Comparison of ENCODE assay signal across 29 mouse cellular contexts in genomic region chr2:170446843-170447383, GRCm38 (mm10). TPM values are rescaled to one million over a fixed set of nuclear protein-coding genes. Genes with fewer than 3 reads are reported as not detected.
DNase-seq lines count a peak whose midpoint lies in the region; ATAC-seq lines count a peak whose summit lies in the region.
"Had no signal": no experiment of that assay in that cellular context is flagged by ENCODE, and none has a peak within 500 bp of the region (broad histone marks: within the 10 kb centered on the region; RNA-seq: fewer than 3 reads in every experiment).

No protein-coding gene starts in this region.

- no peak overlapping the region for H3K4me3 ChIP-seq in limb, embryonic 12.5 days (replicated peaks)
- H3K4me3 ChIP-seq in limb, embryonic 10.5 days, result no peak overlapping the region
- no peak overlapping the region for H3K4me3 ChIP-seq in neural tube, embryonic 15.5 days (replicated peaks)
- H3K4me3 ChIP-seq in heart, embryonic 10.5 days, result no peak overlapping the region
- H3K4me3 ChIP-seq: heart, embryonic 15.5 days; limb, embryonic 15.5 days; lung, embryonic 15.5 days; neural tube, embryonic 12.5 days had no signal

- no peak for ATAC-seq in limb, embryonic 12.5 days (ENCODE audit: insufficient number of reproducible peaks, insufficient read depth, low FRiP score, low TSS enrichment, low read depth)
- ATAC-seq in neural tube, embryonic 15.5 days (ENCODE audit: low FRiP score), result no peak
- ATAC-seq: activated CD4-positive, CD25-positive, alpha-beta regulatory T cell, adult 4 months; inflammation-experienced regulatory T-cells, adult 6 months had no signal

- DNase-seq in adrenal gland, adult 2 months, result peak; percentile 30
- DNase-seq in adrenal gland, adult 8-10 months, result no peak
- DNase-seq in limb, embryonic 10.5 days (ENCODE audit: low spot score), result no peak
- peak; percentile 73 for DNase-seq in Muller cell, postnatal 12 days (ENCODE audit: inconsistent ontology term)
- no peak for DNase-seq in heart, embryonic 10.5 days (ENCODE audit: low spot score)
- no peak for DNase-seq in gastrocnemius, postnatal 25 days
- DNase-seq: cerebellum, adult 9-10 months; forebrain, postnatal 0 days; heart, postnatal 4 days; kidney, adult 8-10 months; lung, postnatal 4 days; midbrain, embryonic 14.5 days; thymus, postnatal 14 days had no signal

- H3K9ac ChIP-seq in limb, embryonic 12.5 days (replicated peaks), result 0 out of 2 replicates have a peak overlapping the region, but pooled peaks have one; percentile 31
- no peak overlapping the region for H3K9ac ChIP-seq in neural tube, embryonic 15.5 days (replicated peaks)
- H3K9ac ChIP-seq: forebrain, postnatal 0 days; heart, embryonic 15.5 days; hindbrain, embryonic 14.5 days; limb, embryonic 15.5 days; liver, embryonic 14.5 days; lung, embryonic 15.5 days; neural tube, embryonic 12.5 days had no signal

- H3K27me3 ChIP-seq in limb, embryonic 12.5 days, result peaks cover 5% of the 10 kb centered on the region; the same call in 1 of the 2 replicates
- H3K27me3 ChIP-seq in limb, embryonic 10.5 days (ENCODE audit: low read depth, poor library complexity, severe bottlenecking), result no peaks in the 10 kb centered on the region
- 0 out of 2 replicates have a peak, but pooled peaks cover 3% of the 10 kb centered on the region for H3K27me3 ChIP-seq in neural tube, embryonic 15.5 days (replicated peaks)
- H3K27me3 ChIP-seq in heart, embryonic 10.5 days (ENCODE audit: insufficient read depth, poor library complexity, severe bottlenecking), result peaks cover 65% of the 10 kb centered on the region
- H3K27me3 ChIP-seq: lung, embryonic 15.5 days; neural tube, embryonic 12.5 days had no signal

- H3K4me1 ChIP-seq in limb, embryonic 12.5 days (replicated peaks), result no peaks in the 10 kb centered on the region
- H3K4me1 ChIP-seq in limb, embryonic 10.5 days, result peaks cover 4% of the 10 kb centered on the region; the same call in 1 of the 2 replicates
- no peaks in the 10 kb centered on the region for H3K4me1 ChIP-seq in neural tube, embryonic 15.5 days
- H3K4me1 ChIP-seq in heart, embryonic 10.5 days, result no peaks in the 10 kb centered on the region
- H3K4me1 ChIP-seq: heart, embryonic 15.5 days; neural tube, embryonic 12.5 days had no signal

- H3K9me3 ChIP-seq in limb, embryonic 12.5 days, result no peaks in the 10 kb centered on the region
- no peaks in the 10 kb centered on the region for H3K9me3 ChIP-seq in limb, embryonic 10.5 days (replicated peaks)
- H3K9me3 ChIP-seq in neural tube, embryonic 15.5 days (replicated peaks), result no peaks in the 10 kb centered on the region
- H3K9me3 ChIP-seq in heart, embryonic 10.5 days, result no peaks in the 10 kb centered on the region
- H3K9me3 ChIP-seq: heart, embryonic 15.5 days; limb, embryonic 15.5 days; lung, embryonic 15.5 days; neural tube, embryonic 12.5 days had no signal

- H3K36me3 ChIP-seq in limb, embryonic 12.5 days, result no peaks in the 10 kb centered on the region
- H3K36me3 ChIP-seq in limb, embryonic 10.5 days, result no peaks in the 10 kb centered on the region
- no peaks in the 10 kb centered on the region for H3K36me3 ChIP-seq in neural tube, embryonic 15.5 days
- no peaks in the 10 kb centered on the region for H3K36me3 ChIP-seq in heart, embryonic 10.5 days
- H3K36me3 ChIP-seq: G1E; heart, embryonic 15.5 days; limb, embryonic 15.5 days; lung, embryonic 15.5 days; neural tube, embryonic 12.5 days had no signal

- no peak overlapping the region for H3K4me2 ChIP-seq in limb, embryonic 12.5 days
- H3K4me2 ChIP-seq in neural tube, embryonic 15.5 days, result no peak overlapping the region
- H3K4me2 ChIP-seq: heart, embryonic 15.5 days; hindbrain, embryonic 14.5 days; limb, embryonic 15.5 days; lung, embryonic 15.5 days; neural tube, embryonic 12.5 days had no signal

- WGBS in limb, embryonic 12.5 days, result 74% methylated on average over 5 of the region's 5 CpGs
- 84% methylated on average over 5 of the region's 5 CpGs for WGBS in limb, embryonic 10.5 days
- WGBS in neural tube, embryonic 15.5 days, result 57% methylated on average over 5 of the region's 5 CpGs
- 81% methylated on average over 5 of the region's 5 CpGs for WGBS in heart, embryonic 10.5 days

- H3K27ac ChIP-seq in limb, embryonic 12.5 days, result no peak overlapping the region
- H3K27ac ChIP-seq in limb, embryonic 10.5 days, result no peak overlapping the region
- peak overlapping the region; percentile 4; the same call in 1 of the 2 replicates for H3K27ac ChIP-seq in neural tube, embryonic 15.5 days (replicated peaks)
- H3K27ac ChIP-seq in heart, embryonic 10.5 days, result no peak overlapping the region
- H3K27ac ChIP-seq: heart, embryonic 15.5 days; hindbrain, embryonic 14.5 days; limb, embryonic 15.5 days; liver, embryonic 14.5 days; lung, embryonic 15.5 days; neural tube, embryonic 12.5 days had no signal

RNA-seq across cellular contexts. Expression of gene Bcas1, which starts 19.3 kb away (rescaled TPM):
- under 1 TPM; 0.35 to 0.66 TPM for total RNA-seq in adrenal gland, adult 2 months (2021)
- polyA plus RNA-seq in adrenal gland, adult 2 months (2012; rRNA removed), result not detected in 2 replicates
- under 1 TPM; 0.26 to 0.87 (median 0.82) TPM for total RNA-seq in adrenal gland, adult 8-10 months (2022)
- 0.37 and 0.51 TPM in 2 replicates for polyA plus RNA-seq in limb, embryonic 12.5 days (2016; fragmentation: Nextera tagmentation; extraction: Ambion mirVana)
- polyA plus RNA-seq in limb, embryonic 10.5 days (2016; fragmentation: Nextera tagmentation; extraction: Ambion mirVana), result 0.23 and 0.45 TPM in 2 replicates
- polyA plus RNA-seq in neural tube, embryonic 15.5 days (2015; fragmentation: Nextera tagmentation; extraction: Ambion mirVana), result 9.2 and 10.6 TPM in 2 replicates
- 1.5 and 3.0 TPM in 2 replicates for polyA plus RNA-seq in heart, embryonic 10.5 days (2016; fragmentation: Nextera tagmentation; extraction: Ambion mirVana)
- 1 to 10 TPM; 1.7 to 1.9 TPM for total RNA-seq in gastrocnemius, postnatal 25 days (2021)
- total RNA-seq: megakaryocyte-erythroid progenitor cell, adult 5-6 weeks had no signal
- polyA plus RNA-seq: G1E had no signal

RNA-seq across cellular contexts. Expression of gene Pfdn4, which starts 49.3 kb away (rescaled TPM):
- 10 to 100 TPM; 10.1 to 21.0 TPM for total RNA-seq in adrenal gland, adult 2 months (2021)
- polyA plus RNA-seq in adrenal gland, adult 2 months (2012; rRNA removed), result 3.8 and 4.1 TPM in 2 replicates
- total RNA-seq in adrenal gland, adult 8-10 months (2022), result 10 to 100 TPM; 12.5 to 19.9 (median 17.5) TPM
- polyA plus RNA-seq in limb, embryonic 12.5 days (2016; fragmentation: Nextera tagmentation; extraction: Ambion mirVana), result 109 and 118 TPM in 2 replicates
- 102 and 107 TPM in 2 replicates for polyA plus RNA-seq in limb, embryonic 10.5 days (2016; fragmentation: Nextera tagmentation; extraction: Ambion mirVana)
- 125 and 142 TPM in 2 replicates for polyA plus RNA-seq in neural tube, embryonic 15.5 days (2015; fragmentation: Nextera tagmentation; extraction: Ambion mirVana)
- polyA plus RNA-seq in heart, embryonic 10.5 days (2016; fragmentation: Nextera tagmentation; extraction: Ambion mirVana), result 57.2 and 71.5 TPM in 2 replicates
- total RNA-seq in gastrocnemius, postnatal 25 days (2021), result 10 to 100 TPM; 12.9 to 14.2 TPM

RNA-seq across cellular contexts. Expression of gene Cyp24a1, which starts 50.0 kb away (rescaled TPM):
- total RNA-seq in adrenal gland, adult 2 months (2021), result not detected
- 0.04 and 0.06 TPM in 2 replicates for polyA plus RNA-seq in adrenal gland, adult 2 months (2012; rRNA removed)
- not detected for total RNA-seq in adrenal gland, adult 8-10 months (2022)
- polyA plus RNA-seq in limb, embryonic 12.5 days (2016; fragmentation: Nextera tagmentation; extraction: Ambion mirVana), result not detected in 2 replicates
- polyA plus RNA-seq in limb, embryonic 10.5 days (2016; fragmentation: Nextera tagmentation; extraction: Ambion mirVana), result not detected in 2 replicates
- 0.12 TPM in 1 of 2 replicates, not detected in the other for polyA plus RNA-seq in neural tube, embryonic 15.5 days (2015; fragmentation: Nextera tagmentation; extraction: Ambion mirVana)
- not detected in 2 replicates for polyA plus RNA-seq in heart, embryonic 10.5 days (2016; fragmentation: Nextera tagmentation; extraction: Ambion mirVana)
- total RNA-seq in gastrocnemius, postnatal 25 days (2021), result not detected
- total RNA-seq: CH12.LX; forebrain, postnatal 0 days; G1E; gastrocnemius, postnatal 4 days; heart, adult 8-10 months; heart, postnatal 4 days; left cerebral cortex, postnatal 25 days; megakaryocyte-erythroid progenitor cell, adult 5-6 weeks had no signal
- polyA plus RNA-seq: forebrain, postnatal 0 days; G1E; heart, embryonic 15.5 days; inflammation-experienced regulatory T-cells, adult 6 months; limb, embryonic 15.5 days; liver, embryonic 14.5 days; lung, embryonic 15.5 days had no signal

Comparison
In these comparisons a context has a peak if more than half of its experiments do, and no peak if none do; other contexts are left out.
1. DNase-seq: peak in adrenal gland, adult 2 months (single experiment) and Muller cell, postnatal 12 days (single experiment); none in adrenal gland, adult 8-10 months (single experiment), limb, embryonic 10.5 days (single experiment), heart, embryonic 10.5 days (single experiment) and gastrocnemius, postnatal 25 days (single experiment).
2. RNA of gene Pfdn4, which starts 49.3 kb away (polyA plus RNA-seq): 125 to 142 TPM in neural tube, embryonic 15.5 days, 109 to 118 TPM in limb, embryonic 12.5 days, 102 to 107 TPM in limb, embryonic 10.5 days and 57.2 to 71.5 TPM in heart, embryonic 10.5 days; 3.8 to 4.1 TPM in adrenal gland, adult 2 months; every median in the first group is over 10 times any median in the second.